Mouse (Mus musculus) liver, embryonic 11.5 days (tissue): ENCODE results near the gene Crtap. TPM values are rescaled to one million over a fixed set of nuclear protein-coding genes. Genes with fewer than 3 reads are reported as not detected.
A peak's percentile ranks its signal among the peaks of the same experiment; 100 is the strongest.
"Not testable (repeated sequence)": the region's sequence is repeated elsewhere in the genome, so short reads cannot be mapped to it uniquely, and the experiment has no call there.

Source experiments
- ATAC-seq: fragments of 200-750 bp; cut with Nextera tagmentation; replicated peaks from 2 replicates; pipeline ENCODE4 v1.8.0; 2017; ENCODE audit warnings: moderate number of reproducible peaks, mild to moderate bottlenecking, moderate TSS enrichment, moderate library complexity; ENCODE audit not compliant: low FRiP score
- DNase-seq: peaks from one replicate; pipeline ENCODE4 v3.0.0-alpha.2; 2017; ENCODE audit warnings: low spot score
- H3K27ac ChIP-seq: fragments of 300-500 bp; sonication (generic); 2 replicates; pipeline ENCODE4 v1.5.1; 2014; ENCODE audit warnings: mild to moderate bottlenecking, low read depth, low read length, control low read depth
- H3K27me3 ChIP-seq: fragments of 300-500 bp; sonication (generic); replicated peaks from 2 replicates; pipeline ENCODE4 v1.6.1; 2014; ENCODE audit warnings: low read length, mixed read lengths; ENCODE audit not compliant: control insufficient read depth, insufficient read depth
- H3K36me3 ChIP-seq: fragments of 300-500 bp; sonication (generic); 2 replicates; pipeline ENCODE4 v1.6.1; 2014; ENCODE audit warnings: mild to moderate bottlenecking, low read length, moderate library complexity, mixed read lengths; ENCODE audit not compliant: control insufficient read depth, insufficient read depth
- H3K4me1 ChIP-seq: fragments of 300-500 bp; sonication (generic); replicated peaks from 2 replicates; pipeline ENCODE4 v1.6.1; 2014; ENCODE audit warnings: low read length, mixed read lengths; ENCODE audit not compliant: control insufficient read depth, insufficient read depth
- H3K4me2 ChIP-seq: fragments of 300-500 bp; sonication (generic); 2 replicates; pipeline ENCODE4 v1.6.1; 2014; ENCODE audit warnings: mild to moderate bottlenecking, control low read depth, moderate library complexity
- H3K4me3 ChIP-seq: fragments of 300-500 bp; sonication (generic); 2 replicates; pipeline ENCODE4 v1.5.1; 2014; ENCODE audit warnings: low read depth, low read length, control low read depth
- H3K9ac ChIP-seq: fragments of 300-500 bp; sonication (generic); 2 replicates; pipeline ENCODE4 v1.6.1; 2014; ENCODE audit warnings: low read depth, low read length, control low read depth
- H3K9me3 ChIP-seq: fragments of 300-500 bp; sonication (generic); 2 replicates; pipeline ENCODE4 v1.6.1; 2016; ENCODE audit warnings: low read length, inconsistent platforms, mixed read lengths; ENCODE audit not compliant: control insufficient read depth
- WGBS: fragments of 180-500 bp; shearing (Covaris S2); extraction: QIAGEN DNeasy Blood & Tissue Kit; methylation state at CpG from one replicate; pipeline ENCODE4 v1.1.7; 2014; 5-methylcytosine and 5-hydroxymethylcytosine counted together
- polyA plus RNA-seq: library from polyadenylated mRNA; unstranded; fragments of >200 nt; fragmentation: Nextera tagmentation; extraction: Ambion mirVana; gene quantifications from 2 replicates; pipeline ENCODE4 v1.2.1, GENCODE M21; 2014

The Crtap gene
- polyA plus RNA-seq, 1 experiment from 2014 or later, result 46.8 TPM

GRCm38 (mm10) chr9:114379871-114380270 is 10.6 kb downstream of the Crtap start:
- 87% methylated on average over 12 of the region's 12 CpGs for WGBS
- no peak overlapping the region for H3K4me3 ChIP-seq
- H3K36me3 ChIP-seq, result 0 out of 2 replicates have a peak, but pooled peaks cover 7% of the 10 kb centered on the region
- H3K9ac ChIP-seq, result no peak overlapping the region
- peak; percentile 25 for DNase-seq
- no peaks in the 10 kb centered on the region for H3K9me3 ChIP-seq
- no peaks in the 10 kb centered on the region for H3K4me1 ChIP-seq
- no peak overlapping the region for H3K4me2 ChIP-seq
- H3K27me3 ChIP-seq, result no peaks in the 10 kb centered on the region
- no peak overlapping the region for H3K27ac ChIP-seq
- no peak for ATAC-seq

GRCm38 (mm10) chr9:114377168-114377567 is 13.3 kb downstream of the Crtap start:
- 91% methylated on average over 10 of the region's 10 CpGs for whole genome bisulfite sequencing
- DNase-seq (peak; percentile 24), ATAC-seq (no peak)
- Histone ChIP-seq H3K27ac (no peak overlapping the region), H3K9me3 (no peaks in the 10 kb centered on the region), H3K9ac (no peak overlapping the region), H3K4me2 (no peak overlapping the region), H3K36me3 (peaks cover 7% of the 10 kb centered on the region; the same call in 1 of the 2 replicates), H3K4me1 (no peaks in the 10 kb centered on the region), H3K27me3 (no peaks in the 10 kb centered on the region), H3K4me3 (no peak overlapping the region)

GRCm38 (mm10) chr9:114375276-114375962 is 15.1 kb downstream of the Crtap start:
- H3K4me2 ChIP-seq, result no peak overlapping the region
- WGBS, result 82% methylated on average over 10 of the region's 10 CpGs
- H3K9ac ChIP-seq, result no peak overlapping the region
- H3K27ac ChIP-seq, result no peak overlapping the region
- no peaks in the 10 kb centered on the region for H3K4me1 ChIP-seq
- peaks cover 7% of the 10 kb centered on the region; the same call in 1 of the 2 replicates for H3K36me3 ChIP-seq
- H3K27me3 ChIP-seq, result no peaks in the 10 kb centered on the region
- ATAC-seq (no peak), DNase-seq (peak; percentile 26)
- H3K9me3 ChIP-seq, result no peaks in the 10 kb centered on the region
- no peak overlapping the region for H3K4me3 ChIP-seq

- H3K9ac ChIP-seq, H3K4me2 ChIP-seq, H3K27ac ChIP-seq, DNase-seq, H3K27me3 ChIP-seq, H3K9me3 ChIP-seq, H3K4me1 ChIP-seq, H3K4me3 ChIP-seq, H3K36me3 ChIP-seq: not testable (repeated sequence)
- 0 out of 2 replicates have a peak, but pooled peaks have one; percentile 5 for ATAC-seq
- WGBS, result 31% methylated on average over 5 of the region's 5 CpGs
Measured at GRCm38 (mm10) chr9:114371717-114372116, 18.8 kb downstream of the Crtap start.

GRCm38 (mm10) chr9:114369389-114369788 is 21.1 kb downstream of the Crtap start:
- H3K4me2 ChIP-seq, H3K27me3 ChIP-seq, H3K4me3 ChIP-seq, H3K9ac ChIP-seq, DNase-seq, ATAC-seq, H3K27ac ChIP-seq, H3K9me3 ChIP-seq, H3K36me3 ChIP-seq, H3K4me1 ChIP-seq: not testable (repeated sequence)
- 55% methylated on average over 5 of the region's 5 CpGs for WGBS

- H3K4me1 ChIP-seq, result no peaks in the 10 kb centered on the region; the same call in 1 of the 2 replicates
- peaks cover 7% of the 10 kb centered on the region; the same call in 1 of the 2 replicates for H3K27me3 ChIP-seq
- no peak for ATAC-seq
- H3K9me3 ChIP-seq, result no peaks in the 10 kb centered on the region
- DNase-seq, result no peak
- H3K27ac ChIP-seq, result no peak overlapping the region
- peak overlapping the region; percentile 86 for H3K4me2 ChIP-seq
- peak overlapping the region; percentile 55 for H3K4me3 ChIP-seq
- WGBS, result 13% methylated on average over 12 of the region's 12 CpGs
- no peaks in the 10 kb centered on the region for H3K36me3 ChIP-seq
- peak overlapping the region; percentile 61 for H3K9ac ChIP-seq
Measured at GRCm38 (mm10) chr9:114368471-114368858, 22.0 kb downstream of the Crtap start.

GRCm38 (mm10) chr9:114367783-114368470 is 22.5 kb downstream of the Crtap start:
- 2% methylated on average over 48 of the region's 48 CpGs for WGBS
- Histone ChIP-seq H3K27me3 (peaks cover 7% of the 10 kb centered on the region; the same call in 1 of the 2 replicates), H3K27ac (no peak overlapping the region), H3K4me3 (peak overlapping the region; percentile 55), H3K9me3 (no peaks in the 10 kb centered on the region), H3K36me3 (no peaks in the 10 kb centered on the region), H3K4me1 (no peaks in the 10 kb centered on the region; the same call in 1 of the 2 replicates), H3K9ac (peak overlapping the region; percentile 61), H3K4me2 (peak overlapping the region; percentile 86)
- ATAC-seq (peak; percentile 69), DNase-seq (peak; percentile 67)

GRCm38 (mm10) chr9:114329855-114330254 is 60.6 kb downstream of the Crtap start, which contains the start of gene Bcl2a1c:
Gene Bcl2a1c, plus strand, starts transcription at chr9:114330135.
- WGBS, result 62% methylated on average over 9 of the region's 9 CpGs
- not testable (repeated sequence) for H3K9me3 ChIP-seq, DNase-seq, H3K36me3 ChIP-seq, H3K27ac ChIP-seq, H3K27me3 ChIP-seq, H3K9ac ChIP-seq, H3K4me3 ChIP-seq, H3K4me1 ChIP-seq, ATAC-seq, H3K4me2 ChIP-seq
